Mouse (Mus musculus) kidney, postnatal 10 days (tissue): ENCODE measurements around the gene Npas4.
"Not testable (repeated sequence)": the region's sequence is repeated elsewhere in the genome, so short reads cannot be mapped to it uniquely, and the experiment has no call there.

Experiments
- DNase-seq: peaks from one replicate; pipeline ENCODE4 v3.0.0; 2021; ENCODE audit warnings: mixed read lengths

The Npas4 gene

GRCm38 (mm10) chr19:4990256-4990625 is at the start of gene Npas4:
Gene Npas4, minus strand, starts transcription at chr19:4990316.
- DNase-seq, result no peak

- peak; percentile 48 for DNase-seq
These were observed 49.4 kb upstream of the Npas4 start for GRCm38 (mm10) chr19:5039301-5040114.

GRCm38 (mm10) chr19:5038709-5039156 is 48.6 kb upstream of the Npas4 start, which contains the start of the genes B4gat1 and AC124502.3:
Gene B4gat1, plus strand, starts transcription at chr19:5038826.
Gene AC124502.3, plus strand, starts transcription at chr19:5038891.
- DNase-seq, result peak; percentile 94

- DNase-seq, result peak; percentile 87
These were observed 47.8 kb upstream of the Npas4 start for GRCm38 (mm10) chr19:5037678-5038571.

GRCm38 (mm10) chr19:5036577-5036976 is 46.5 kb upstream of the Npas4 start:
- no peak for DNase-seq

- DNase-seq, result no peak
These were observed 42.6 kb upstream of the Npas4 start for GRCm38 (mm10) chr19:5032686-5033085.

GRCm38 (mm10) chr19:5026111-5026510 is 36.0 kb upstream of the Npas4 start:
- DNase-seq, result no peak

GRCm38 (mm10) chr19:5023621-5024479 is 33.7 kb upstream of the Npas4 start, which contains the start of gene Slc29a2:
Gene Slc29a2, plus strand, starts transcription at chr19:5023860.
- DNase-seq, result peak; percentile 95

GRCm38 (mm10) chr19:5021416-5021815 is 31.3 kb upstream of the Npas4 start:
- DNase-seq, result no peak

- no peak for DNase-seq
These were observed 28.1 kb upstream of the Npas4 start for GRCm38 (mm10) chr19:5018191-5018590.

GRCm38 (mm10) chr19:5017611-5018010 is 27.5 kb upstream of the Npas4 start:
- no peak for DNase-seq

- DNase-seq, result peak; percentile 83
These were observed 26.7 kb upstream of the Npas4 start for GRCm38 (mm10) chr19:5016782-5017181.

- DNase-seq, result peak; percentile 71
These were observed 26.2 kb upstream of the Npas4 start for GRCm38 (mm10) chr19:5016221-5016742.

- peak; percentile 65 for DNase-seq
These were observed 24.9 kb upstream of the Npas4 start for GRCm38 (mm10) chr19:5014961-5015398.

GRCm38 (mm10) chr19:5013138-5013537 is 23.0 kb upstream of the Npas4 start:
- no peak for DNase-seq

GRCm38 (mm10) chr19:5004925-5005324 is 14.8 kb upstream of the Npas4 start:
- no peak for DNase-seq

- DNase-seq, result not testable (repeated sequence)
These were observed 13.5 kb upstream of the Npas4 start for GRCm38 (mm10) chr19:5003644-5004043.

GRCm38 (mm10) chr19:5001666-5002406 is 11.7 kb upstream of the Npas4 start:
- peak; percentile 83 for DNase-seq

GRCm38 (mm10) chr19:4999445-5000140 is 9.5 kb upstream of the Npas4 start:
- DNase-seq, result no peak

- no peak for DNase-seq
These were observed 3.9 kb upstream of the Npas4 start for GRCm38 (mm10) chr19:4994043-4994442.

GRCm38 (mm10) chr19:4992904-4993303 is 2.8 kb upstream of the Npas4 start:
- peak; percentile 53 for DNase-seq
